Mouse (Mus musculus): Measurements from ENCODE around the gene Gm21789. TPM values are rescaled to one million over a fixed set of nuclear protein-coding genes. Genes with fewer than 3 reads are reported as not detected.
"Not testable (repeated sequence)": the region's sequence is repeated elsewhere in the genome, so short reads cannot be mapped to it uniquely, and the experiment has no call there.

Gene Gm21789
- not detected in 2 replicates for polyA plus RNA-seq (2015; fragmentation: Nextera tagmentation; extraction: Ambion mirVana)

GRCm38 (mm10) chrX:32941468-32941867 lies at the start of gene Gm21789:
Gene Gm21789 (plus strand): TSS chrX:32941768.
- H3K36me3 ChIP-seq (ENCODE audit: insufficient read depth, low read length); H3K27ac ChIP-seq (ENCODE audit: low read length); H3K4me3 ChIP-seq (ENCODE audit: low read depth, low read length); H3K9ac ChIP-seq (replicated peaks; ENCODE audit: low read depth); H3K4me2 ChIP-seq (replicated peaks; ENCODE audit: low read depth, low read length); H3K4me1 ChIP-seq (ENCODE audit: insufficient read depth, low read depth, low read length); H3K9me3 ChIP-seq (ENCODE audit: low read length); H3K27me3 ChIP-seq (replicated peaks; ENCODE audit: insufficient read depth, low read length); ATAC-seq; DNase-seq (ENCODE audit: low spot score): not testable (repeated sequence)
- WGBS, result no CpG with 5 or more reads among the region's 1 CpGs

DNA sequence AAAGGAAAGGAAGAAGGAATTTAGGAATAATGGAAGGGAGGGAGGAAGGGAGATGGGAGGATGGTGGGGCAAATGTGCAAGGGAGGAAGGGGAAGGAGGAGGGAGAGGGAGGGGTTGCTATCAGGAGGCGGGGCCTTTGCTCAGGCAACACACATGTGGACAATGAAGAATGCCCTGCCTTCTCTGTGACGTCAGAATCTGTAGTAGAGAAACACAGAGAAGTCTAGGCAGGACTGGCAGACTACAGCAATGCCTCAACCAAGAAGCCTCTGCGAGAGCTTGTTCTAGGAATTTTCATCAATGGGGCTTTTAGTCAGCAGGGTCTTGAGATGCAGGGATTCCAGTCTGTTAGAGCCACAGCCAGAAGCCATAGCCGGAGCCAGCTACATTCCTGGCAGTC lies 47.2 kb upstream of the Gm21789 start, which contains the start of gene Btbd35f30:
TSS of gene Btbd35f30 (plus strand) at position 301 of the 400 bp plus-strand sequence.
- H3K27me3 ChIP-seq (replicated peaks; ENCODE audit: insufficient read depth, low read length); ATAC-seq; H3K4me3 ChIP-seq (ENCODE audit: low read depth, low read length); H3K4me2 ChIP-seq (replicated peaks; ENCODE audit: low read depth, low read length); H3K36me3 ChIP-seq (ENCODE audit: insufficient read depth, low read length); H3K27ac ChIP-seq (ENCODE audit: low read length); DNase-seq (ENCODE audit: low spot score); H3K4me1 ChIP-seq (ENCODE audit: insufficient read depth, low read depth, low read length); H3K9ac ChIP-seq (replicated peaks; ENCODE audit: low read depth); H3K9me3 ChIP-seq (ENCODE audit: low read length): not testable (repeated sequence)
- WGBS, result no CpG with 5 or more reads among the region's 4 CpGs

DNA sequence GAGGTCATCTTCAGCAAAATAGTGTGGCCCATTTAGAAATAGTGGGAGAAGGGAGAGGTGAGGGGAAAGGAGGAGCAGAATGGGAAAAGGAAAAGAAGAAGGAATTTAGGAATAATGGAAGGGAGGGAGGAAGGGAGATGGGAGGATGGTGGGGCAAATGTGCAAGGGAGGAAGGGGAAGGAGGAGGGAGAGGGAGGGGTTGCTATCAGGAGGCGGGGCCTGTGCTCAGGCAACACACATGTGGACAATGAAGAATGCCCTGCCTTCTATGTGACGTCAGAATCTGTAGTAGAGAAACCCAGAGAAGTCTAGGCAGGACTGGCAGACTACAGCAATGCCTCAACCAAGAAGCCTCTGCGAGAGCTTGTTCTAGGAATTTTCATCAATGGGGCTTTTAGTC lies 32.0 kb downstream of the Gm21789 start, which contains the start of gene Btbd35f5:
TSS of gene Btbd35f5 (plus strand) at position 301 of the 400 bp plus-strand sequence.
- no CpG with 5 or more reads among the region's 3 CpGs for WGBS
- not testable (repeated sequence) for H3K9ac ChIP-seq (replicated peaks; ENCODE audit: low read depth); DNase-seq (ENCODE audit: low spot score)

More for the DNA sequence above, 32.0 kb downstream of the Gm21789 start, which contains the start of gene Btbd35f5:
- not testable (repeated sequence) for ATAC-seq; H3K4me1 ChIP-seq (ENCODE audit: insufficient read depth, low read depth, low read length); H3K27ac ChIP-seq (ENCODE audit: low read length); H3K9me3 ChIP-seq (ENCODE audit: low read length); H3K27me3 ChIP-seq (replicated peaks; ENCODE audit: insufficient read depth, low read length); H3K4me3 ChIP-seq (ENCODE audit: low read depth, low read length); H3K4me2 ChIP-seq (replicated peaks; ENCODE audit: low read depth, low read length); H3K36me3 ChIP-seq (ENCODE audit: insufficient read depth, low read length)

Other genes with a start within 250 kb of the Gm21789 start
- not detected in 2 replicates for gene Btbd35f21, start 215.7 kb upstream of the Gm21789 start, polyA plus RNA-seq (2015; fragmentation: Nextera tagmentation; extraction: Ambion mirVana)
- gene Btbd35f30, start 47.1 kb upstream of the Gm21789 start, polyA plus RNA-seq (2015; fragmentation: Nextera tagmentation; extraction: Ambion mirVana), result not detected in 2 replicates
- gene Btbd35f5, start 32.1 kb downstream of the Gm21789 start, polyA plus RNA-seq (2015; fragmentation: Nextera tagmentation; extraction: Ambion mirVana), result not detected in 2 replicates